8 mouse cellular contexts compared by ENCODE assay signal in genomic region chr14:75456489-75457220, GRCm38 (mm10). TPM values are rescaled to one million over a fixed set of nuclear protein-coding genes. Genes with fewer than 3 reads are reported as not detected.
DNase-seq lines count a peak whose midpoint lies in the region; ATAC-seq lines count a peak whose summit lies in the region.

No protein-coding gene starts in this region.

- H3K4me3 ChIP-seq in embryonic facial prominence, embryonic 13.5 days = peak overlapping the region; percentile 39

- H3K27me3 ChIP-seq in embryonic facial prominence, embryonic 13.5 days = peaks cover 28% of the 10 kb centered on the region

- H3K36me3 ChIP-seq in embryonic facial prominence, embryonic 13.5 days = no peaks in the 10 kb centered on the region

- H3K4me2 ChIP-seq in embryonic facial prominence, embryonic 13.5 days = peak overlapping the region; percentile 71

- no peak for ATAC-seq in embryonic facial prominence, embryonic 13.5 days (ENCODE audit: insufficient number of reproducible peaks, insufficient read depth, low FRiP score, low TSS enrichment, low read depth)

- peak; percentile 51 to 58 for DNase-seq in CD8-positive naive resting alpha-beta T cell, adult 2 months (ENCODE audit: low read depth in 2 of 2, low spot score in 2 of 2)
- peak; percentile 63 for DNase-seq in adrenal gland, postnatal 14 days
- peak; percentile 23 to 41 for DNase-seq in heart, postnatal 10 days
- DNase-seq in kidney, postnatal 25 days = peak; percentile 42 to 75
- peak; percentile 22 for DNase-seq in lung, postnatal 36 days
- DNase-seq in right cerebral cortex, postnatal 14 days = peak; percentile 49
- DNase-seq in urinary bladder, postnatal 25 days (ENCODE audit: low spot score) = no peak

- intact Hi-C loops in heart, postnatal 10 days (cut with DNase I) = no loop called here

- no peaks in the 10 kb centered on the region for H3K9me3 ChIP-seq in embryonic facial prominence, embryonic 13.5 days

- peak overlapping the region; percentile 61 for H3K9ac ChIP-seq in embryonic facial prominence, embryonic 13.5 days

- WGBS in embryonic facial prominence, embryonic 13.5 days = 4% methylated on average over 13 of the region's 13 CpGs

- no peak overlapping the region for H3K27ac ChIP-seq in embryonic facial prominence, embryonic 13.5 days

- H3K4me1 ChIP-seq in embryonic facial prominence, embryonic 13.5 days = peaks cover 42% of the 10 kb centered on the region

RNA-seq across cellular contexts. Expression of gene Siah3, which starts 0.9 kb away (rescaled TPM):
- total RNA-seq in adrenal gland, postnatal 14 days (2021) = 0.53 and 0.63 TPM in 2 replicates
- polyA plus RNA-seq in embryonic facial prominence, embryonic 13.5 days (2015; fragmentation: Nextera tagmentation; extraction: Ambion mirVana) = 0.35 and 0.37 TPM in 2 replicates
- under 1 TPM in 1 of 2 experiments, not detected in 1; 0.07 TPM for total RNA-seq in heart, postnatal 10 days (2021)
